Mouse (Mus musculus) ES-E14 (cell line): Measurements from ENCODE around the gene 9530003J23Rik.

ENCODE experiments used
- CHD2 ChIP-seq: IDR thresholded peaks from 2 replicates; pipeline ENCODE4 v1.6.1; 2014; ENCODE audit warnings: mild to moderate bottlenecking, low read depth, low read length, inconsistent platforms
- HCFC1 ChIP-seq: IDR thresholded peaks from 2 replicates; pipeline ENCODE4 v1.6.1; 2012; ENCODE audit warnings: low read length, inconsistent platforms, borderline replicate concordance; ENCODE audit not compliant: insufficient read depth
- ZC3H11A ChIP-seq: IDR thresholded peaks from 2 replicates; pipeline ENCODE4 v1.6.1; 2012; ENCODE audit warnings: low read depth, mild to moderate bottlenecking, inconsistent platforms, low read length, borderline replicate concordance
- ZNF384 ChIP-seq: IDR thresholded peaks from 2 replicates; pipeline ENCODE4 v1.6.1; 2012; ENCODE audit warnings: low read depth, low read length, inconsistent platforms

DNA sequence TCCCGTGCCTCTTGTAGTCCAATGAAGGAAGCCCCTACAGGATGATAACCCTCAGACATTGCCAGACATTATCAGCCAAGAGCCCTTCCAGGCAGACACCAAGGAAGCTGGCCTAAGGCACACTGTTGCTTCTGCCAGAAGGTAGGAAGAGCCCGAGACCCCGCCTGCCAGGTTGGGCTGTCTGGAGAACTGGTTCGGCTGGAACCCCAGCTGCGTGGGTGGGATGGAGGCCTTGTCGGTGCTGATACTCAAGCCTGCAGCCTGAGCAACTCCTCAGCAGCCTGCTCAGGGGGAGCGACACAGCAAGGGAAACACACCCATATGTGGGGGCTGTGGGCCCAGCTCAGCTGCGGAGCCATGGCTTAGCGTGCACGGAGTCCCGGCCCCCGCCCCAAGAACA is 43.5 kb downstream of the 9530003J23Rik start:
- no peak for TF ChIP-seq HCFC1
- no peak for TF ChIP-seq CHD2
- no peak for TF ChIP-seq ZC3H11A
- TF ChIP-seq ZNF384: no peak
